Mouse (Mus musculus) G1E (cell line): ENCODE data around the gene Pth1r.

Experiments
- CTCF ChIP-seq: IDR thresholded peaks from 2 replicates; pipeline ENCODE4 v1.5.1; 2012; ENCODE audit warnings: low read depth, low read length, inconsistent platforms, mixed read lengths
- GATA1 ChIP-seq: IDR thresholded peaks from 2 replicates; pipeline ENCODE4 v1.6.1; 2012; ENCODE audit warnings: borderline replicate concordance, low read length, inconsistent platforms, mixed read lengths
- TAL1 ChIP-seq: conservative IDR thresholded peaks from 2 replicates; pipeline ENCODE4 v1.6.1; 2012; ENCODE audit warnings: low read depth, low read length, inconsistent platforms, mixed read lengths

GRCm38 (mm10) chr9:110718071-110718470 lies 28.9 kb downstream of the Pth1r start:
- TF ChIP-seq CTCF (no peak), GATA1 (no peak), TAL1 (no peak)
